Mouse (Mus musculus): Measurements from ENCODE around the gene Anxa11. TPM values are rescaled to one million over a fixed set of nuclear protein-coding genes. Genes with fewer than 3 reads are reported as not detected.
"Not testable (repeated sequence)": the region's sequence is repeated elsewhere in the genome, so short reads cannot be mapped to it uniquely, and the experiment has no call there.

Anxa11 gene
- polyA plus RNA-seq, 1 experiment from 2014 or later = 82.3 TPM

DNA sequence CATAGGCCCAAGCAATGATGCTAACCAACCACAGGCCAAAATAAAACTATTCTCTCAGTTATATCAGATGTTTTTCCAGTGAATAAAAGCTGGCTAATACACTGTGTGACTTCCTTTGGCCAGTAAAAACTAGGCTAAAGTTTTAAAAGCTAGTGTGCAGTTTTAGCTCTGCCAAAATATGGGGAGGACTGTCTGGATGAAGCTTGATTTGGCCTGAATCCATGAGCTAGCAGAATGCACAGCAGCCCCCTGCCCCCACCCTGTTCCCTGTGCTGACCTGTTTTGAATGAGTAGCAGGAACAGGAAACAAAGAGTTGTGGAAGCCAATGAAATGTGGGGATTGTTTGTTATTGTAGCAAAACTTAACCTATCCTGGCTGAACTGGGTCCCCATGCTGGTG, 39.4 kb upstream of the Anxa11 start:
- ATAC-seq = no peak
- Histone ChIP-seq H3K4me1 (replicated peaks; ENCODE audit: control insufficient read depth, insufficient read depth, low read length) (no peaks in the 10 kb centered on the region), H3K27me3 (replicated peaks; ENCODE audit: control insufficient read depth, insufficient read depth, low read length) (no peaks in the 10 kb centered on the region), H3K4me3 (ENCODE audit: low read depth, low read length) (no peak overlapping the region), H3K36me3 (ENCODE audit: control insufficient read depth, insufficient read depth) (no peaks in the 10 kb centered on the region), H3K9me3 (ENCODE audit: control insufficient read depth) (no peaks in the 10 kb centered on the region), H3K9ac (ENCODE audit: low read depth, low read length) (no peak overlapping the region), H3K27ac (ENCODE audit: low read depth, low read length) (no peak overlapping the region), H3K4me2 (replicated peaks; ENCODE audit: low read depth) (no peak overlapping the region)
- no peak for TF ChIP-seq CTCF (IDR thresholded peaks at IDR 0.05; ENCODE audit: low read depth)

DNA sequence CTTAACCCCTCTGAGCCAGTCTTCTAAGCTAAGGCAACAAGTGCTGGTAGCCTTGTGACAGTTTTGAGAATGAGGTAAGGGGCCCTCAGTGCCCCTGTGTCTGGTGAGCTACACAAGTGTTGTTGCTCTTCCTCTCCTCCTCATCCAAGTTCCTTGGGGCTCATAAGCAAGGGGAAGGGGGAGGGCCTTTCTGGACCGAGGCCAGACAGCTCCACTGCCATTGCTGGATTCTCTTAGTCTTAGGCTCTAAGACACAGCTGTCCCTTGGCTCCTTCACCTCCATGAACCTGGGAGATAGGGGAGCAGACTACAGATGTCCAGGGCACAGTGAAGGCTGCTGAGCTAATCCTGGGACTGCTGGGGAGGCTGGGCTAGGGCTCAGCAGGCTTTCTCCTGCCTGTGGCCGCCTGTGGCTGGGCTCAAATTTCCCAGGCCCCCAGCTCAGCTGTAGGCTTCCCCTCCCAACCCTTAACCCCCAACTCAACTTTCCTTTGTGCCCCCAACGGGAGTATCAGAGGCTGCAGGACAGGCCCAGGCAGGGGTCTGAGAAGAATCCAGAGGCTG, 38.6 kb upstream of the Anxa11 start:
- TF ChIP-seq CTCF (IDR thresholded peaks at IDR 0.05; ENCODE audit: low read depth) = no peak
- H3K9ac ChIP-seq (ENCODE audit: low read depth, low read length) = no peak overlapping the region
- H3K36me3 ChIP-seq (ENCODE audit: control insufficient read depth, insufficient read depth) = no peaks in the 10 kb centered on the region
- no peak overlapping the region for H3K4me3 ChIP-seq (ENCODE audit: low read depth, low read length)
- no peaks in the 10 kb centered on the region for H3K27me3 ChIP-seq (replicated peaks; ENCODE audit: control insufficient read depth, insufficient read depth, low read length)
- no peaks in the 10 kb centered on the region for H3K4me1 ChIP-seq (replicated peaks; ENCODE audit: control insufficient read depth, insufficient read depth, low read length)
- H3K9me3 ChIP-seq (ENCODE audit: control insufficient read depth) = no peaks in the 10 kb centered on the region
- 65% methylated on average over 3 of the region's 3 CpGs for WGBS
- no peak overlapping the region for H3K4me2 ChIP-seq (replicated peaks; ENCODE audit: low read depth)
- no peak overlapping the region for H3K27ac ChIP-seq (ENCODE audit: low read depth, low read length)
- no peak for ATAC-seq

DNA sequence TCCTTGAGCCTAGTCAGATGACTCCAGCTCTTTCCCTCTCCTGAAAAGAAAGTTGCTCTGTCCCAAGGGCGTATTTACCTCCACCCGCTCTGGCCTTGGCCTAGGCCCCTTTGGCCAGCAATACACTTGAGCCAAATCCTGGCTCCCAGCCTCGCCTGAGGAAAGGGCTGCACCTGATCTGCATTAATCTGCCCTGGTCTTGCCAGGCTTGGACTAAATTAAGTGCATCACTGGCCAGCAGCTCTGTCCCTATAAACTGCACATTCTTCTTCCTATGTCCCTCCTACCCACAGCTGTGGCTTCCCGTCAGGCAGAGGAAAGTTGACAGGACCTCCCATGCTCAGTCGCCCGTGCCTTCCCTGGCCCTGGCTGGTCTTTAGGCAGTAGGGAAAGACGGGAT, 36.1 kb upstream of the Anxa11 start:
- ATAC-seq = no peak
- WGBS = 71% methylated on average over 7 of the region's 7 CpGs
- Histone ChIP-seq H3K4me1 (replicated peaks; ENCODE audit: control insufficient read depth, insufficient read depth, low read length) (no peaks in the 10 kb centered on the region), H3K27ac (ENCODE audit: low read depth, low read length) (no peak overlapping the region), H3K36me3 (ENCODE audit: control insufficient read depth, insufficient read depth) (no peaks in the 10 kb centered on the region), H3K9me3 (ENCODE audit: control insufficient read depth) (no peaks in the 10 kb centered on the region), H3K9ac (ENCODE audit: low read depth, low read length) (no peak overlapping the region), H3K4me2 (replicated peaks; ENCODE audit: low read depth) (no peak overlapping the region), H3K4me3 (ENCODE audit: low read depth, low read length) (no peak overlapping the region), H3K27me3 (replicated peaks; ENCODE audit: control insufficient read depth, insufficient read depth, low read length) (no peaks in the 10 kb centered on the region)
- no peak for TF ChIP-seq CTCF (IDR thresholded peaks at IDR 0.05; ENCODE audit: low read depth)

DNA sequence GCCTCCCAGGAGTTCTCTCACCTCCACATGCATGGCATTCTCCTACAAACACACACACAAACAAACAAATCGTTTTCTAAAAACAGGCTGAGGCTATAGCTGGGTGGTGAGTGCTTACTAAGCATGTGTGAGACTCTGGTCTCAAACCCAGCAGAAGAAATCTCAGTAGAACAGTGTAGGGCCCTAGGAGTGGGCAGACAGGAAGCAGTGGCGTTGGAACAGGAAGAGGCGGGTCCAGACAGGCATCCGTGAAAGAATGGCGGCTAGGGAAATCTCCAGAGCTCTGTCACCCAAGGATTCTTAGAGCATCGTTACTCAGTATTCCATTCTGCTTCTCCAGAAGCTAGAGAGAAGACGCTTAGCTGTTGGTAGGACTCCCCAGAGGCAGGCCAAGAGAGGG, 35.4 kb upstream of the Anxa11 start:
- Histone ChIP-seq H3K27ac (ENCODE audit: low read depth, low read length) (no peak overlapping the region), H3K9me3 (ENCODE audit: control insufficient read depth) (no peaks in the 10 kb centered on the region), H3K27me3 (replicated peaks; ENCODE audit: control insufficient read depth, insufficient read depth, low read length) (no peaks in the 10 kb centered on the region), H3K4me1 (replicated peaks; ENCODE audit: control insufficient read depth, insufficient read depth, low read length) (no peaks in the 10 kb centered on the region), H3K36me3 (ENCODE audit: control insufficient read depth, insufficient read depth) (no peaks in the 10 kb centered on the region), H3K9ac (ENCODE audit: low read depth, low read length) (no peak overlapping the region), H3K4me3 (ENCODE audit: low read depth, low read length) (no peak overlapping the region), H3K4me2 (replicated peaks; ENCODE audit: low read depth) (no peak overlapping the region)
- no peak for TF ChIP-seq CTCF (IDR thresholded peaks at IDR 0.05; ENCODE audit: low read depth)
- 82% methylated on average over 7 of the region's 7 CpGs for WGBS
- no peak for ATAC-seq

DNA sequence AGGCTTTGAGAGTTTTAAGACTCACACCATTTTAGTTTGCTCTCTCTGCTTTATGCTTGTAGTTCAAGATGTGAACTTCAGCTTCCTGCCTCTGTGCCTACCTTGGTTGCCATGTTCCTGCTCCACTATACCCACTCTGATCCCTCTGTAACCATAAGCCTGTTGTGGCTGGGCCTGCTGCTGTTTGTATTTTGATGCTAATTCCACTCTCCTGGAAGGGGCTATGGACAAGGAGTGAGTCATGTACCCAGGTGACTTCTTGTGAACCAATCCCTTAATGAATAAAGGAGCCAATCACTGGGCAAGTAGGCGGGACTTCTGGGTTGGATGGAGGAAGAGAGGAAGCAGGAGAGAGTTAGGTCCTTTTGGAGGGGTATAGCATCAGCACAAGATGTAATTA, 30.9 kb upstream of the Anxa11 start:
- not testable (repeated sequence) for H3K27me3 ChIP-seq (replicated peaks; ENCODE audit: control insufficient read depth, insufficient read depth, low read length); H3K4me3 ChIP-seq (ENCODE audit: low read depth, low read length); H3K27ac ChIP-seq (ENCODE audit: low read depth, low read length); H3K4me2 ChIP-seq (replicated peaks; ENCODE audit: low read depth); ATAC-seq; H3K9ac ChIP-seq (ENCODE audit: low read depth, low read length); H3K36me3 ChIP-seq (ENCODE audit: control insufficient read depth, insufficient read depth); H3K9me3 ChIP-seq (ENCODE audit: control insufficient read depth); H3K4me1 ChIP-seq (replicated peaks; ENCODE audit: control insufficient read depth, insufficient read depth, low read length)
- WGBS = 77% methylated on average over 1 of the region's 1 CpGs

DNA sequence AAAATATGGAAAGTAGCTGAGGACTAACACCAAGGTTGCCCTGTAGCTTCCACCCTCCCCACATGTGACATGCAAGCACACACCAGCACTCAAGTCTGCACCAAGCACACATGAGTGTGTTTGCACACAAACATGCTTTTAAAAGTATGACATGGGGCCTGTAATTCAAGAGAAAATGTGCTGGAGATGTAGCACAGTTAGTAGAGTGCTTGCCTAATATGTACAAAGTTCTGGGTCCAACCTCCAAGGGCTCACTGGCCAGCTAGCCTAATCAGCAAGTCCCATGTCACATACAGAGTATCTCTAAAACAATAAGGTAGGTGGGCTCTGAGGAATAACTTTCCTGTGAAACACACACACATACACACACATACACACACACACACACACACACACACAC, 27.8 kb upstream of the Anxa11 start:
- TF ChIP-seq CTCF (IDR thresholded peaks at IDR 0.05; ENCODE audit: low read depth) = no peak
- Histone ChIP-seq H3K9ac (ENCODE audit: low read depth, low read length) (no peak overlapping the region), H3K4me1 (replicated peaks; ENCODE audit: control insufficient read depth, insufficient read depth, low read length) (no peaks in the 10 kb centered on the region), H3K4me2 (replicated peaks; ENCODE audit: low read depth) (no peak overlapping the region), H3K27ac (ENCODE audit: low read depth, low read length) (no peak overlapping the region), H3K4me3 (ENCODE audit: low read depth, low read length) (no peak overlapping the region), H3K9me3 (ENCODE audit: control insufficient read depth) (no peaks in the 10 kb centered on the region), H3K36me3 (ENCODE audit: control insufficient read depth, insufficient read depth) (no peaks in the 10 kb centered on the region), H3K27me3 (replicated peaks; ENCODE audit: control insufficient read depth, insufficient read depth, low read length) (no peaks in the 10 kb centered on the region)
- no peak for ATAC-seq

DNA sequence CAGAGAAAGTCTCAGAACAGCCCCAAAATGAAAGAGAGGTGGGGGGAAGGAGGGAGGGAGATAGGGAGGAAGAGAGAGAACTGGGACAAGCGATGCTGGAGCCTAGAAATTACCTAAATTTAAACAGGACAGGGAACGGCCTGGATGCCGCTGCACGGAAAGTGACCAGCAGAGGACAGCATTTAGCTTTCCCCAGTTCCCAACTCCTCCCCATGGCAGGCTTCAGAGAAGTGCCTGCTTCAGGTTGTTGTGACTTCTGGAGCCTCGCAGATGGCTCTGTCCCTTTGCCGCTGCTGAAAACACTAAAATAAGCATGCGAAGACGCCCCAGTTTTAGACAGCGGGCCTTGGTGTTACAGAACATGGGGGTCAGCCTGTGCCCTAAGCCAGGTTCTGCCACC, 25.5 kb upstream of the Anxa11 start:
- no peaks in the 10 kb centered on the region for H3K36me3 ChIP-seq (ENCODE audit: control insufficient read depth, insufficient read depth)
- no peaks in the 10 kb centered on the region for H3K9me3 ChIP-seq (ENCODE audit: control insufficient read depth)
- no peak overlapping the region for H3K4me2 ChIP-seq (replicated peaks; ENCODE audit: low read depth)
- no peak overlapping the region for H3K9ac ChIP-seq (ENCODE audit: low read depth, low read length)
- peak; percentile 99 for TF ChIP-seq CTCF (IDR thresholded peaks at IDR 0.05; ENCODE audit: low read depth)
- peak; percentile 63 for ATAC-seq
- H3K4me3 ChIP-seq (ENCODE audit: low read depth, low read length) = no peak overlapping the region
- no peaks in the 10 kb centered on the region for H3K4me1 ChIP-seq (replicated peaks; ENCODE audit: control insufficient read depth, insufficient read depth, low read length)
- no peak overlapping the region for H3K27ac ChIP-seq (ENCODE audit: low read depth, low read length)
- 7% methylated on average over 9 of the region's 9 CpGs for WGBS
- H3K27me3 ChIP-seq (replicated peaks; ENCODE audit: control insufficient read depth, insufficient read depth, low read length) = no peaks in the 10 kb centered on the region
